Mouse (Mus musculus): ENCODE data around the gene Adgrl3. TPM values are rescaled to one million over a fixed set of nuclear protein-coding genes. Genes with fewer than 3 reads are reported as not detected.

Gene Adgrl3
- polyA plus RNA-seq, 1 experiment from 2014 or later = 34.6 TPM

DNA sequence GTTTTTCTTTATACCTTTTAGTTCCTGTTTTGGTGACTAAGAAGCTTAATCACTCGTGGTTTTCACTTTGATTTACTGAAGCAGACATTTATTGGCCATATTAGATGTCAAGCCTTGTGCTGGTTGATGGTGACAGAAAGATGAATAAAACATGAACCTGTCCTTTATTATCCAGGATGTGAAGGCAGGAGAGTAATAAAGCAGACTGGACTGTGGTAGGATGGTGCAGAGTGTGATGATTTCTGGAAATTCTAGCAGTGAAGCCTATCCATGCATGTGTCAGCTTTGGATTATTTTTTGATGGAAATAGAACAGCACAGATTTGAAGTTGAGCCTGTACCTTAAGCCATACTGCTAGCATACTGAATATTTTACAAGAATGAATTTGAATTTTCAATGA is 265.7 kb downstream of the Adgrl3 start:
- no peak overlapping the region for H3K27ac ChIP-seq
- no peak overlapping the region for H3K4me2 ChIP-seq
- H3K36me3 ChIP-seq (replicated peaks) = no peaks in the 10 kb centered on the region
- no peak for ATAC-seq (ENCODE audit: low FRiP score)
- H3K4me1 ChIP-seq = no peaks in the 10 kb centered on the region
- WGBS = 43% methylated on average over 1 of the region's 1 CpGs
- no peaks in the 10 kb centered on the region for H3K9me3 ChIP-seq
- no peak overlapping the region for H3K4me3 ChIP-seq (replicated peaks)
- H3K9ac ChIP-seq = no peak overlapping the region
- H3K27me3 ChIP-seq = no peaks in the 10 kb centered on the region

DNA sequence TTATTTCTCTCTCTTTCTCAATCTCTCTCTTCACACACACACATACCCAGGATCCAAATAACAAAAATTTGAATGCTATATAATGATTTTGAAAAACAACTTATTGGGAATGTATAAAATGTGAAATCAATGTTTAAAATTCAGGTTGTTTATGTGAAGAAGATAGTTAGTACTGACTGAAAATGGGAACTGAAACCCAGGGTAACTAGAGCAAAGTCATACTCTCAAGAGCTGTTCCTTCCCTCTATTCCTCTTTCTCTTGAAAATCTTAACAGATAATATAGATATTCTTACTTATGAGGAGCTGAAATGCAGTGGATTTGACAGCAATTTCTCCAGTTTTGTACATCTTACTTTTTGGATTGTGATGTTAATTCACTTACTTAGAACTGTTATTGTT is 281.9 kb downstream of the Adgrl3 start:
- H3K4me1 ChIP-seq = no peaks in the 10 kb centered on the region
- H3K27ac ChIP-seq = no peak overlapping the region
- no peak overlapping the region for H3K4me3 ChIP-seq (replicated peaks)
- ATAC-seq (ENCODE audit: low FRiP score) = no peak
- H3K9me3 ChIP-seq = no peaks in the 10 kb centered on the region
- no peaks in the 10 kb centered on the region for H3K27me3 ChIP-seq
- no peak overlapping the region for H3K9ac ChIP-seq
- H3K4me2 ChIP-seq = no peak overlapping the region
- H3K36me3 ChIP-seq (replicated peaks) = no peaks in the 10 kb centered on the region

DNA sequence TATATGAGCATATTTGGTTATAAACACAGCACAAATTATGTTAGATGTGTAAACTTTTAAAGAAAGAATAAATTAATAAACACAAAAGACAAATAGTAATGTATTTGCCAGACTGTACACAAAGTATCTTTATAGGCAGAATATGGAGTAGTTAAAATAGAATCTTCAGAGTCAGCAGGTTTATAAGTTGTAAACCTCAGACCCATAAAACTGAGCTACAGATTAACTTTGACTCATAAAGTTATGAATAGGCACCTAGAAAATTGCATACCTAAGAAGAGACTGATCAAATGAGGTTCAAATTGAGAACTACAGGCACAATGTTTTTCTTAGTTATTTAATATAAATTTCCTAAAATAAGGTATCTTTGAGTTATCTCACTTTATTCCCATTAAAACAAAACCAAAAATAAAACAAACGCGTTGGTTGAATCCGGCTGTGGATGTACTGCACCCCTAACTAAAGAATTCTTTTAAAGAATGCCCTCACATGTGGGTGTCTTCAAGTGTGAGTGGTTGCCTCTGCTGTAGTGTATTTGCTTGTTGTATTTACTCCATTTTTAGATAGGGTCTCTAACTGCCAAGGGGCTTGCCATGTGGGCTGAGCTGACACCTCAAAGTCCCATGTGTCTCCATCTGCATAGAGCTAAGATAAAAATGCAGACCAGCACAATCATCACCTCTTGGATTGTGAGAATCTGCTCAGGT is 297.6 kb downstream of the Adgrl3 start:
- WGBS = 93% methylated on average over 3 of the region's 3 CpGs
- no peak overlapping the region for H3K9ac ChIP-seq
- no peaks in the 10 kb centered on the region for H3K36me3 ChIP-seq (replicated peaks)
- H3K4me3 ChIP-seq (replicated peaks) = no peak overlapping the region
- no peaks in the 10 kb centered on the region for H3K4me1 ChIP-seq
- H3K4me2 ChIP-seq = no peak overlapping the region
- H3K27ac ChIP-seq = no peak overlapping the region
- H3K9me3 ChIP-seq = no peaks in the 10 kb centered on the region
- ATAC-seq (ENCODE audit: low FRiP score) = no peak
- peaks cover 12% of the 10 kb centered on the region for H3K27me3 ChIP-seq

DNA sequence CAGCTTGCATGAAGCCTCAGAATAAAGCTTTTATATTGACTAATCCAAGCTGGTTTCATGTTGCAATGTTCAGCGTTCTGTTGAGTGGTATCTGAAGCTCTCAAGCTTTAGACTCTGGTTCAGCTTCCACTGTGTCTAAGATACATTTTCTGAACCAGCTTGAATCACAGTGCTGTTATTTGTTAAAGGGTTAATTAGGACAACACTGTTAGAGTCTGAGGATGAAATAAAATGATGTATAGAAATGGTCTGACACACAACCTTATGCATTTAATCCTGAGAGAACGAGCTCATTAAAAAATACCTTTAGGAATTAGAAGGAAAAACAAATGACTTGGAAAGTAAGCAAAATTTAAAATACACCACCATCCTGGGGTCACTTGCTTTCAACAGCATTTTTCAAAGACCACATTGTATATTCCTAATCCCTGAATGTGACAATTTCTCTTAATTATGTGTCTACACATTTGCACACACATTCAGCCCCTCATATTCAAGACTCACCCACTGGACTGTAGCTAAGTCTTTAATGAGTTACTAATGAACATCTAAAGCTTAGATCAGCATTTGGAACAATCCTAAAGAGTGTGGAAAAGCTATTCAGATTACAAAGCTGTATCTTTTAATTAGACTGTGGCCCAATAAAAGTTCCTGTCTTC is 301.5 kb downstream of the Adgrl3 start:
- Histone ChIP-seq H3K4me2 (no peak overlapping the region), H3K4me3 (replicated peaks) (no peak overlapping the region), H3K9me3 (no peaks in the 10 kb centered on the region), H3K27me3 (peaks cover 21% of the 10 kb centered on the region), H3K9ac (no peak overlapping the region), H3K4me1 (no peaks in the 10 kb centered on the region), H3K27ac (no peak overlapping the region), H3K36me3 (replicated peaks) (no peaks in the 10 kb centered on the region)
- peak; percentile 77; the same call in 1 of the 2 replicates for ATAC-seq (ENCODE audit: low FRiP score)
- 16% methylated on average over 2 of the region's 2 CpGs for WGBS

DNA sequence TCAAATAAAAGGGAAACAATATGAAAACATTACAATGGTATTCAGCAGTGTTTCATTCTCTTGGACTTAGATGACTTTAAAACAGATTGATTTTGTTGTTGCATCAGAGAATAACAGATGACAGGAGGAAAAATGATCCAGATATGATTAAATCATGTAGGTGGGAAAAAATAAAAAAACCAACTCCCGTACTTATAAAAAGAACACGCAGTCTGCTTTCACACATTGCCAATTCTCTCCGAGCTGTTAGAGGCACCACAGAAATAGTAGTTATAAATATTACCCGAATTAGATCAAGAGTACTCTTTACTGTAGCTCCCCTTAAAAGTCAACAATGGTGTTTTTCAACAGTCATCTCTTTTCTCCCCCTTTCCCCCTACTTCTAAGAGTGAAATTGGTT is 302.1 kb downstream of the Adgrl3 start:
- no peak overlapping the region for H3K27ac ChIP-seq
- no peaks in the 10 kb centered on the region for H3K36me3 ChIP-seq (replicated peaks)
- no peaks in the 10 kb centered on the region for H3K4me1 ChIP-seq
- no peak for ATAC-seq (ENCODE audit: low FRiP score)
- H3K4me2 ChIP-seq = no peak overlapping the region
- H3K27me3 ChIP-seq = peaks cover 21% of the 10 kb centered on the region
- no peak overlapping the region for H3K4me3 ChIP-seq (replicated peaks)
- 70% methylated on average over 4 of the region's 4 CpGs for WGBS
- no peak overlapping the region for H3K9ac ChIP-seq
- H3K9me3 ChIP-seq = no peaks in the 10 kb centered on the region

DNA sequence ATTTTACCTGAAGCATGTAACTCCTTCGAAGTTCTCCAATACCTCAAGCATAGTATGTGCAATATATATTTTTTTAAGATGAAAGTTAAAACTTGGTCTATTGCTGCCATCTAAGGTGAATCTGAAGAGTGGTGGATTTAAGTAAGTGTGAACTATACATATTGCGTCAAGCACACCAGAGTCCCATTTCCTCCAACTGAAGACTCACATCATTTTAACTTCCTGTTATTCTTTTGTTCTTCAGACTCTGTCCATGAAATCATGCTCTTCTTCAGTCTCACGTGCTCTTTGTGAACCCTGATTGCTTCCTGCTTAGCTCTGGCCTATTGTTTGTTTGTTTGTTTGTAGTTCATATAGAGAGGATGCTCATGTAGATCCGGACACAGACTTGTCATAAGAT is 307.0 kb downstream of the Adgrl3 start:
- no peaks in the 10 kb centered on the region for H3K36me3 ChIP-seq (replicated peaks)
- H3K4me3 ChIP-seq (replicated peaks) = no peak overlapping the region
- no peak overlapping the region for H3K4me2 ChIP-seq
- peaks cover 24% of the 10 kb centered on the region for H3K27me3 ChIP-seq
- no peak overlapping the region for H3K27ac ChIP-seq
- H3K4me1 ChIP-seq = peaks cover 5% of the 10 kb centered on the region; the same call in 1 of the 2 replicates
- 82% methylated on average over 4 of the region's 4 CpGs for WGBS
- no peak overlapping the region for H3K9ac ChIP-seq
- no peaks in the 10 kb centered on the region for H3K9me3 ChIP-seq
- ATAC-seq (ENCODE audit: low FRiP score) = no peak

DNA sequence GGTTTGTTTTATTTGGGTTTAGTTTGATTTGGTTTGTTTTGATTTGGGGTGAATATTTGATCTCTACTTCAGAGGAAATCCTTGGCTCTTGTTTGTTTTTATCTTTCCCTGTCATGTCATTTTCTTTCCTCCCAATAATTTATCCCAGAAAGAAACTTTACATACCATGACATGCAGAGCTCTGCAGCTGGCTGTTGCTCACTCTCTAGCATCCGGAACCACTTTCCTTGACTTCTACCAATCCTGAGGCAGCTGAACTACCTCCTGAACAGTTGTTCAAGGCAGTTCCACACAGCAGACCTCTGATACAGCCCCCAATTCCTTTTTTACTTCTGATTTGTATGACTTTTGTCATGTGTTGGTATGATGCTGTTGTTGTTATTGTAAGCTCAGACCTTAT is 307.5 kb downstream of the Adgrl3 start:
- 82% methylated on average over 1 of the region's 1 CpGs for WGBS
- no peak overlapping the region for H3K27ac ChIP-seq
- peaks cover 5% of the 10 kb centered on the region; the same call in 1 of the 2 replicates for H3K4me1 ChIP-seq
- no peak overlapping the region for H3K4me2 ChIP-seq
- peaks cover 24% of the 10 kb centered on the region for H3K27me3 ChIP-seq
- no peak overlapping the region for H3K4me3 ChIP-seq (replicated peaks)
- no peak overlapping the region for H3K9ac ChIP-seq
- H3K36me3 ChIP-seq (replicated peaks) = no peaks in the 10 kb centered on the region
- ATAC-seq (ENCODE audit: low FRiP score) = no peak
- no peaks in the 10 kb centered on the region for H3K9me3 ChIP-seq

DNA sequence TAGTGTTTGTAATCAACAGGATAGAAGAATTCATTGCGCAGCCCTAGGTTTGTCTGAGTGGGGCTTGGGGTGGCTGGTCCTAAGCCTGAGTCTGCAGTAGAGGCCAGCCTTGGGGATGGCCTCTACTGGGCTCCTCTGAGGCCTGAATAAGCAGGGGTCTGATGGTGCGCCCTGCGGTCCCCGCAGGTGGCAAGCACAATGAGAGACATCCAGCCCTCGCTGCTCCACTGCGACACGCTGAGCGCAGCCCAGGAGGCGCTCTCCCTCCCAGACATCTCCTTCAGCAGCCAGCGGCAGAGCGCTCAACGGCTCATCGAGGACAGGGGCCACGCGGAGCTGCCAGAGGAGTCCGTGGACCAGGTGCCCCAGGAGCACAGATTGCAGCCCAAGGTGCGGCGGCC is 309.6 kb downstream of the Adgrl3 start:
- H3K4me1 ChIP-seq = peaks cover 5% of the 10 kb centered on the region; the same call in 1 of the 2 replicates
- ATAC-seq (ENCODE audit: low FRiP score) = peak; percentile 36; the same call in 1 of the 2 replicates
- H3K36me3 ChIP-seq (replicated peaks) = no peaks in the 10 kb centered on the region
- no peak overlapping the region for H3K9ac ChIP-seq
- WGBS = 13% methylated on average over 18 of the region's 18 CpGs
- H3K27ac ChIP-seq = no peak overlapping the region
- no peaks in the 10 kb centered on the region for H3K9me3 ChIP-seq
- peaks cover 18% of the 10 kb centered on the region for H3K27me3 ChIP-seq
- no peak overlapping the region for H3K4me3 ChIP-seq (replicated peaks)
- H3K4me2 ChIP-seq = peak overlapping the region; percentile 39

DNA sequence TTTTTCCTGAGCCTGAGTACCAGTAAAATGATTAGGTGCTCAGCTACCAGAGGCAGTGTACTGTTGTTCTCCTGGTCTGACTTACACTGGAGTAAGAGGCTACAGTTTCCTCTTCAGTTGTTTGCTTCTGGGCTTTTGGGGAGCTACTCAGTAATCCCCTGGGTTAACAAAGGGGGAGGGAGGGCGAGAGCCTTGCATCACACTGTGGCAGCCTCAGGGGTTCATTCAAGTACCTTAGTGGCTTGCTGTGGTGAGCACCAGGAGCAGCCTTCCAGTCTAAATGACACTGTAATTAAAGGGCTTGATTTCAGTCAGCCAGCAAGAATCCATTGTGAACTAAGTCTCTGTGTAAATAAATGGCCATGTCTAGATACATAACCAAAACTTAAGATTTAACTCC is 324.4 kb downstream of the Adgrl3 start:
- Histone ChIP-seq H3K27me3 (peaks cover 39% of the 10 kb centered on the region), H3K27ac (no peak overlapping the region), H3K36me3 (replicated peaks) (no peaks in the 10 kb centered on the region), H3K4me3 (replicated peaks) (no peak overlapping the region), H3K4me2 (no peak overlapping the region), H3K9me3 (no peaks in the 10 kb centered on the region), H3K4me1 (peaks cover 15% of the 10 kb centered on the region), H3K9ac (no peak overlapping the region)
- WGBS = 13% methylated on average over 1 of the region's 1 CpGs
- peak; percentile 68; the same call in 1 of the 2 replicates for ATAC-seq (ENCODE audit: low FRiP score)

DNA sequence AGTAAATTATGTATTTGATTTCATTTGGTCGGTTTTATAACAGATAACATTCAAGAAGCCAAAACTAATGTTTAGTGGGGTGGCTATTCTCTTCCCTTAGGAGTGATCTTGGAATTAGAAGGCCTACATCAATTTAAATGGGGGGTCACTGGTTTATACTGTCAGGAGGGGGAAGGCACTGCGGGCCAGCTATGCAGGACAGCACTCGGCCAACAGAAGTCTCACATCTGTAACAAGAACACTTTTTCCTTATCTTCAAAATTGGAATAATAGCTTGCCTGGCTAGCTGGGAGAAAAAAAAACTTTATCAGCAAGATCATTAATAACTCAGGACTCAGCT is 325.1 kb downstream of the Adgrl3 start:
- no peak for ATAC-seq (ENCODE audit: low FRiP score)
- Histone ChIP-seq H3K9ac (no peak overlapping the region), H3K9me3 (no peaks in the 10 kb centered on the region), H3K4me3 (replicated peaks) (no peak overlapping the region), H3K27ac (no peak overlapping the region), H3K27me3 (peaks cover 36% of the 10 kb centered on the region), H3K4me1 (peaks cover 15% of the 10 kb centered on the region), H3K4me2 (no peak overlapping the region), H3K36me3 (replicated peaks) (no peaks in the 10 kb centered on the region)
- WGBS = 41% methylated on average over 3 of the region's 3 CpGs

DNA sequence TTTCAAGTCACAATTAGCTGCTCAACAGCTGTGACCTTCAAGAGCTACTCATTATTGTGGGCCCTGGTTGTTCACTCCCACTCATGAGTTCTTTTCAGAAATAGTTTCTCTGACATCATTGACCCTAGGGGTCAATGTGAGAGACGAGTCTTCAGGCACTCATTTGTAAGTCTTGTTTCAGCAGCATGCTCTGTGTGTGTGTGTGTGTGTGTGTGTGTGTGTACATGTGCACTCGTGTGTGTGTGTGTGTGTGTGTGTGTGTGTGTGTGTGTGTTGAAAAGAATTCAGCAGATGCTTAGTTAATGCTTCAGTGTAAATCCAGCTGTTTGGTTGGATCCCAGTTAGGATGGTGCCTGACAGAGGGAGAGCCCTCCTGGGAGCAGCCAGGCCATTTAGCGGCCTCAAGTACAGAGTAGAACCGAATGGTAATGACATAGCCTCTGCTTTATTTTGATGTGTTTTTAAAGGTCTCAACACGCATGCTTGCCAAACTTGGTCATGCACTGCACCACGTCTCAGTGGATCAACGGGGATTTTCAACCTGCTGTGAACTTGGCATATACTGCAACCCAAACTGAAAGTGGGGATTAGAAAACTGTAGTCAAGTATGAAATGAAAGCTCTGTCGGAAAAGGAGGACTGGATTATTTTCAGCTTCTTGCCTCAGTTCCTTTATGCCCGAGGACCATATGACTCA is 325.6 kb downstream of the Adgrl3 start:
- 31% methylated on average over 9 of the region's 9 CpGs for WGBS

DNA sequence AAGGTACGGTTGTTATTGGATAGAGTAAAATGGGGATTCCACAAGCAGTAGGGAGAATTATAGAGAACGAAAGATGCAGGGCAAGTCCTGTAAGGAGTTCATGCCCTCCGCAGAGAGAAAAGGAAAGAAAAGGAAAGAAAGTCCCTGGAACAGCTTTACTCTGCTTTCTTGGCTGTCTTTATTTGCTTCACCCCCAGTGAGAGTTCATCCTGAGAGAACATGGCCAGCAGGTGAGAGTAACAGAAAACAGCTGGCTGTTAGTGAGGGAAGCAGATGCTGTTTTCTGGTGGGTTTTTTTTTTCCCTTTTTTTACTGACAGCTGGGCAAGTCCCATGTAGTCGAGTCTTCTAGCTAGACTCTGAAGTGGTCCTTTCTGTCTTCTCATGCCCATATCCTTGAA is 327.6 kb downstream of the Adgrl3 start:
- Histone ChIP-seq H3K9me3 (no peaks in the 10 kb centered on the region), H3K27me3 (peaks cover 34% of the 10 kb centered on the region), H3K4me2 (no peak overlapping the region), H3K4me3 (replicated peaks) (no peak overlapping the region), H3K27ac (no peak overlapping the region), H3K4me1 (peaks cover 15% of the 10 kb centered on the region), H3K9ac (no peak overlapping the region), H3K36me3 (replicated peaks) (no peaks in the 10 kb centered on the region)
- ATAC-seq (ENCODE audit: low FRiP score) = no peak
- WGBS = 43% methylated on average over 4 of the region's 4 CpGs

More for the DNA sequence above, 325.6 kb downstream of the Adgrl3 start:
- ATAC-seq (ENCODE audit: low FRiP score) = no peak
- no peak overlapping the region for H3K27ac ChIP-seq
- H3K4me1 ChIP-seq = peaks cover 15% of the 10 kb centered on the region
- H3K9ac ChIP-seq = no peak overlapping the region
- no peaks in the 10 kb centered on the region for H3K9me3 ChIP-seq
- H3K4me2 ChIP-seq = no peak overlapping the region
- H3K27me3 ChIP-seq = peaks cover 34% of the 10 kb centered on the region
- H3K36me3 ChIP-seq (replicated peaks) = no peaks in the 10 kb centered on the region
- no peak overlapping the region for H3K4me3 ChIP-seq (replicated peaks)

All from forebrain, embryonic 12.5 days (tissue).